Mouse (Mus musculus) kidney, postnatal 36 days (tissue): ENCODE measurements at regions not wholly inside any gene's neighbourhood (a gene's known extent, or its start where the extent isn't known, plus 50 kb on each side); places are given as distances from the start of the nearest gene placed in this dataset.

Source experiments
- DNase-seq, 2 experiments: peaks; one replicate each; pipeline ENCODE4 v3.0.0; 2021 to 2022; ENCODE audit warnings: mixed read lengths in 2 of 2

GRCm38 (mm10) chr13:102275296-102275695, 418.1 kb upstream of the Cd180 start:
- DNase-seq: no peak

GRCm38 (mm10) chr13:102276885-102277284, 416.5 kb upstream of the Cd180 start:
- DNase-seq: no peak

GRCm38 (mm10) chr13:102280198-102280597, 413.2 kb upstream of the Cd180 start:
- no peak for DNase-seq

- DNase-seq: no peak
These were observed 398.9 kb upstream of the Cd180 start for GRCm38 (mm10) chr13:102294451-102294850.

GRCm38 (mm10) chr13:102295079-102295478, 398.3 kb upstream of the Cd180 start:
- DNase-seq: peak in 1 of 2 experiments; percentile 1

GRCm38 (mm10) chr13:102307983-102308382, 385.4 kb upstream of the Cd180 start:
- no peak for DNase-seq

- DNase-seq: no peak
These were observed 381.3 kb upstream of the Cd180 start for GRCm38 (mm10) chr13:102312096-102312495.

- DNase-seq: peak in 1 of 2 experiments; percentile 11
These were observed 377.3 kb upstream of the Cd180 start for GRCm38 (mm10) chr13:102315921-102316692.

GRCm38 (mm10) chr13:102318891-102319404, 374.4 kb upstream of the Cd180 start:
- no peak for DNase-seq

GRCm38 (mm10) chr13:102319453-102319852, 373.9 kb upstream of the Cd180 start:
- DNase-seq: no peak

GRCm38 (mm10) chr13:102323876-102324275, 369.5 kb upstream of the Cd180 start:
- DNase-seq: no peak

GRCm38 (mm10) chr13:102326003-102326402, 367.4 kb upstream of the Cd180 start:
- no peak for DNase-seq

- DNase-seq: no peak
These were observed 366.8 kb upstream of the Cd180 start for GRCm38 (mm10) chr13:102326544-102326943.

- no peak for DNase-seq
These were observed 359.7 kb upstream of the Cd180 start for GRCm38 (mm10) chr13:102333667-102334066.

GRCm38 (mm10) chr13:102334131-102334534, 359.2 kb upstream of the Cd180 start:
- peak; percentile 3 to 25 for DNase-seq

- DNase-seq: no peak
These were observed 350.1 kb upstream of the Cd180 start for GRCm38 (mm10) chr13:102343236-102343635.

GRCm38 (mm10) chr13:102344606-102345269, 348.6 kb upstream of the Cd180 start:
- DNase-seq: no peak

- DNase-seq: no peak
These were observed 343.9 kb upstream of the Cd180 start for GRCm38 (mm10) chr13:102349493-102349892.

GRCm38 (mm10) chr13:102352073-102352854, 341.1 kb upstream of the Cd180 start:
- peak; percentile 7 to 14 for DNase-seq

GRCm38 (mm10) chr13:102355569-102355968, 337.8 kb upstream of the Cd180 start:
- peak; percentile 18 to 34 for DNase-seq

- no peak for DNase-seq
These were observed 320.8 kb upstream of the Cd180 start for GRCm38 (mm10) chr13:102372451-102373082.

- no peak for DNase-seq
These were observed 312.7 kb upstream of the Cd180 start for GRCm38 (mm10) chr13:102380667-102381066.

- no peak for DNase-seq
These were observed 301.4 kb upstream of the Cd180 start for GRCm38 (mm10) chr13:102391911-102392310.
